Mouse (Mus musculus) embryonic facial prominence, embryonic 15.5 days (tissue): Measurements from ENCODE around the gene S100a1. TPM values are rescaled to one million over a fixed set of nuclear protein-coding genes. Genes with fewer than 3 reads are reported as not detected.

ENCODE experiments used
- ATAC-seq: fragments of 200-750 bp; cut with Nextera tagmentation; 2 replicates; pipeline ENCODE4 v1.8.0; 2017; ENCODE audit warnings: low read depth, moderate TSS enrichment; ENCODE audit not compliant: insufficient number of reproducible peaks, low FRiP score, low TSS enrichment
- H3K27ac ChIP-seq: fragments of 300-500 bp; sonication (generic); replicated peaks from 2 replicates; pipeline ENCODE4 v1.5.1; 2015; ENCODE audit warnings: mild to moderate bottlenecking, inconsistent platforms
- H3K27me3 ChIP-seq: fragments of 300-500 bp; sonication (generic); 2 replicates; pipeline ENCODE4 v1.6.1; 2015; ENCODE audit warnings: inconsistent platforms
- H3K36me3 ChIP-seq: fragments of 300-500 bp; sonication (generic); 2 replicates; pipeline ENCODE4 v1.6.1; 2015; ENCODE audit warnings: mild to moderate bottlenecking, inconsistent platforms
- H3K4me1 ChIP-seq: fragments of 300-500 bp; sonication (generic); 2 replicates; pipeline ENCODE4 v1.6.1; 2015; ENCODE audit warnings: inconsistent platforms
- H3K4me2 ChIP-seq: fragments of 300-500 bp; sonication (generic); replicated peaks from 2 replicates; pipeline ENCODE4 v1.6.1; 2015; ENCODE audit warnings: mild to moderate bottlenecking, inconsistent platforms
- H3K4me3 ChIP-seq: fragments of 300-500 bp; sonication (generic); replicated peaks from 2 replicates; pipeline ENCODE4 v1.5.1; 2015; ENCODE audit warnings: mild to moderate bottlenecking, inconsistent platforms
- H3K9ac ChIP-seq: fragments of 300-500 bp; sonication (generic); 2 replicates; pipeline ENCODE4 v1.6.1; 2015; ENCODE audit warnings: inconsistent platforms
- H3K9me3 ChIP-seq: fragments of 300-500 bp; sonication (generic); replicated peaks from 2 replicates; pipeline ENCODE4 v1.6.1; 2016; ENCODE audit warnings: inconsistent platforms
- WGBS: fragments of 180-500 bp; shearing (Covaris S2); methylation state at CpG from one replicate; pipeline ENCODE4 v1.1.7; 2015; 5-methylcytosine and 5-hydroxymethylcytosine counted together
- polyA plus RNA-seq: library from polyadenylated mRNA; unstranded; fragments of >200 nt; fragmentation: Nextera tagmentation; extraction: Ambion mirVana; gene quantifications from 2 replicates; pipeline ENCODE4 v1.2.1, GENCODE M21; 2015

Gene S100a1
- 52.3 and 63.7 TPM in 2 replicates for polyA plus RNA-seq

DNA sequence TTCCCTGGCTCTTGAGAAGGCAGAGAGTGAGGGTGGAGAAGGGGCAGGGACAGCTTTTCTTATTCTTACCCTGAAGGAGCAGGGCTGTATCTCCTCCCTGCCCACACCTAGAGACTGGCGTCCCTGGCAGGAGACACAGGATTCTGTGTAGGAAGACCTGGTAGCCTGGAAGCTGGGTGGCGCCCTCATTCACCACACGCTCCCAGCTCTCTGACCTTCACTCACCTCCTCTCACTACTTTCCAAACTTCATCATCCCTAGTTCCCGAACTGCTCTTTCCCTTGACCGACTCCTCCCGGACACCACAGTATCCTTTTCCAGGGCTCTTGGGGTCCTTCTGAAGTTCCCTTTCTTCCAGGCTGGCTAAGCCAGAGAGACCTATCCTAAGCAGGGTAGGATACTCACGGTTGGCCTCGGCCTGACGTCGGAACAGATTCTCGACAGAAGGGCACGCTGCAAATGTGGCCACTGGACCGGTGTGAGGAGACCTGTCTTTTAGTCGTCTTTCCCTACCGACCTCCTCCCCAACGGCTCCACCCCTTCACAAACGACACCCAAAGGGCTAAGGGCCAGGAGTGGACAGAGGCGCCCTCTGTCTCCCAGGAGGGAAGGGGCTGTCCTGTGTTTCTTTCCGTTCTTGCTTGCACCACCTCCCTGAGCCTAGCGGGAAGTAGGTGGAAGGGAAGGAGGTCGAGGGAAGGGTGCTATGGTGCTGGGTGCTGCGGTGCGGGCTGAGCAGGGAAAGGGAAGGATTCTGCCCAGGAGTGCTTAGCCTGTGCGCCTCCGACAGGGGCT, at the start of gene S100a1, which contains the start of gene S100a13:
Gene S100a1 (minus strand): TSS at position 597 of the 795 bp plus-strand sequence.
Gene S100a13 (plus strand): TSS at position 640 of the 795 bp plus-strand sequence.
- 5% methylated on average over 25 of the region's 25 CpGs for whole genome bisulfite sequencing
- Histone ChIP-seq H3K4me1 (peaks cover 24% of the 10 kb centered on the region), H3K9me3 (no peaks in the 10 kb centered on the region), H3K27me3 (no peaks in the 10 kb centered on the region), H3K4me2 (peak within 1 kb of the TSS; percentile 88), H3K4me3 (peak within 1 kb of the TSS; percentile 48), H3K27ac (peak within 1 kb of the TSS; percentile 71), H3K9ac (peak within 1 kb of the TSS; percentile 21), H3K36me3 (no peaks in the 10 kb centered on the region)
- peak; percentile 49 for ATAC-seq

DNA sequence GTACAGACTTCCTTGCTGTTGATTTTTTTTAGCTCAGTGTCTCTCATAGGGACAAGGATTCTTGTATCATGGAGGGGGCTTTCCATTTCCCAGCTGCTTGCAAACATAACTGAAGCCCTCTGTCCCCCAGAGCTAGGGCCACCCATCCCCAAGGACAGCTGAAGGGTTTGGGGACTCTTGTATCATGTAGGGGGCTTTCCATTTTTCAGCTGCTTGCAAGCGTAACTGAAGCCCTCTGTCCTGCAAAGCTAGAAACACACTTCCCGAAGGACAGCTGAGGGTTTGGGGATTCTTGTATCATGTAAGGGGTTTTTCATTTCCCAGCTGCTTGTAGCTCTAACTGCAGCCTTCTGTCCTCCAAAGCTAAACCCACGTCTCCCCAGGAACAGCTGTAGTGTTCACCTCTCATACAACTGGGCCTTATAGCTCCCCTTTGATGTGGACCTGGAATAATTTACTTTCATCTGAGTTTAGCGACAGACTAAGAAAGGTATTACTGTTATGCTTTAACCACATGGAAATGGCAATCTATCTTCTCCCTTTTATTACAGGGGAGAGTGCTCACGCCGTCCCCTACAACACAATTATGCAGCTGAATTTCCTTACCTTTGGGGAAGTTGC, 45.9 kb upstream of the S100a1 start, which contains the start of gene S100a3:
Gene S100a3 (plus strand): TSS at position 571 of the 621 bp plus-strand sequence.
- no peaks in the 10 kb centered on the region for H3K36me3 ChIP-seq
- no peak for ATAC-seq
- no peak within 1 kb of the TSS for H3K4me2 ChIP-seq
- no peaks in the 10 kb centered on the region for H3K27me3 ChIP-seq
- 70% methylated on average over 6 of the region's 6 CpGs for WGBS
- peaks cover 8% of the 10 kb centered on the region; the same call in 1 of the 2 replicates for H3K4me1 ChIP-seq
- no peak within 1 kb of the TSS for H3K4me3 ChIP-seq
- H3K9me3 ChIP-seq, result no peaks in the 10 kb centered on the region
- 0 out of 2 replicates have a peak within 1 kb of the TSS, but pooled peaks have one; percentile 7 for H3K27ac ChIP-seq
- no peak within 1 kb of the TSS for H3K9ac ChIP-seq

DNA sequence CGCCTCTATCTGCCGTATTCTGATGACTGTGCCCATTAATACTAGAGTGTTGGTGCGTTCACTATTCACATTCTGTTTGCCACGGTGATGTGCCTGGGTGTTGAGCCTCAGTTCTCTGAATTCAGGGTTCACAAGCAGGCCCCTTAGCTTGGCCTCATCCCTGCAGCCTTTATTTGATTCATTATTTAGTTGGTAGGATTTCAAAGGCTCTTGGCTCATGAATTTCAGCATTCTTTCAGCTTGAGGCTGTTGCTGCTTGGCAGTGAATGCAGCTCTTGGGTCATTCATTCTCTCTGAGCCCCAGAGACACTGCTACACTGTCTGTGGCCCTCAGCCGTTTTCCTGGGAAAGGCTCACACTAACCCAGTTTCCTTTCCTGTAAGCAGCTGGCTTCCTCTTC, 41.8 kb upstream of the S100a1 start:
- Histone ChIP-seq H3K9me3 (no peaks in the 10 kb centered on the region), H3K27ac (peak overlapping the region; percentile 28; the same call in 1 of the 2 replicates), H3K9ac (no peak overlapping the region), H3K4me1 (peaks cover 8% of the 10 kb centered on the region; the same call in 1 of the 2 replicates), H3K27me3 (no peaks in the 10 kb centered on the region), H3K36me3 (no peaks in the 10 kb centered on the region), H3K4me3 (no peak overlapping the region), H3K4me2 (no peak overlapping the region)
- no peak for ATAC-seq
- WGBS, result 48% methylated on average over 5 of the region's 5 CpGs

DNA sequence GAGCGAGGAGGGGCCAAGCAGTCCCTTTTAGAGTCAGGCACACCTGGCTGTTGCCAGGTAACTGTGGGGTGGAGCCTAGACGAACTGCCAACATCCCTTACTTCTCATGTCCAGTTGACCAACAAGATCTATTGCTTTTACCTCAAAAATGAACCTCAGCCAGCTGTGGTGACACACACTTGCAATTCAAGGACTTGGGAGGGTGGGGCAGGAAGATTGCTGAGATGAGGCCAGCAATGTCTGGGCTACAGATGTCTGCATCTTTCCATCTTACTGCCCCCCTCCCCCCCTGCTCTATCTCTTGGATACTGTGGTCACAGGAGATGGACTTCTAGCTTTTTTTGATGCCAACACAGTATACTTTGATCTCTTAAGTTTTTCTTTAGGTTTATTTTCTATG, 38.0 kb upstream of the S100a1 start:
- H3K27me3 ChIP-seq, result no peaks in the 10 kb centered on the region
- no peak overlapping the region for H3K27ac ChIP-seq
- H3K9ac ChIP-seq, result no peak overlapping the region
- H3K36me3 ChIP-seq, result no peaks in the 10 kb centered on the region
- H3K4me1 ChIP-seq, result peaks cover 7% of the 10 kb centered on the region; the same call in 1 of the 2 replicates
- no peak overlapping the region for H3K4me3 ChIP-seq
- H3K4me2 ChIP-seq, result no peak overlapping the region
- no peaks in the 10 kb centered on the region for H3K9me3 ChIP-seq
- ATAC-seq, result no peak
- WGBS, result 74% methylated on average over 2 of the region's 2 CpGs

DNA sequence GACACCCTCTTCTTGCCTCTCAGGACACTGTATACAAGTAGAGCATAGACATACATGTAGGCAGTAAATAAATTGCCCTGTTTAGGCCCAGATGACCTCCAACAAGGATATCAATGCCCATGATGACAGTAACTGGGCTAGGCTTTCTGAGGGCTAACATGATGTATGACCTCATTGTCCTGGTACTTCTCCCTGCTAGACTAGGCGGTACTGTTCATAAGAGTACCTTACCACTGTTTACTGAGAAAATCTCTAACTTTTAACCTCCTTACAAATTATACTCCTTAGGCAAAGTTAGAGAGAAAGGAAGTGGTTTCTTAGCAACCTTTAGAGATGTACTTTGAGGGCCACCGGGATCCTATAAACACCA, 36.2 kb upstream of the S100a1 start:
- Histone ChIP-seq H3K36me3 (no peaks in the 10 kb centered on the region), H3K4me2 (no peak overlapping the region), H3K27ac (no peak overlapping the region), H3K4me3 (no peak overlapping the region), H3K4me1 (no peaks in the 10 kb centered on the region), H3K9me3 (no peaks in the 10 kb centered on the region), H3K27me3 (no peaks in the 10 kb centered on the region), H3K9ac (no peak overlapping the region)
- 80% methylated on average over 2 of the region's 2 CpGs for whole genome bisulfite sequencing
- ATAC-seq, result no peak

DNA sequence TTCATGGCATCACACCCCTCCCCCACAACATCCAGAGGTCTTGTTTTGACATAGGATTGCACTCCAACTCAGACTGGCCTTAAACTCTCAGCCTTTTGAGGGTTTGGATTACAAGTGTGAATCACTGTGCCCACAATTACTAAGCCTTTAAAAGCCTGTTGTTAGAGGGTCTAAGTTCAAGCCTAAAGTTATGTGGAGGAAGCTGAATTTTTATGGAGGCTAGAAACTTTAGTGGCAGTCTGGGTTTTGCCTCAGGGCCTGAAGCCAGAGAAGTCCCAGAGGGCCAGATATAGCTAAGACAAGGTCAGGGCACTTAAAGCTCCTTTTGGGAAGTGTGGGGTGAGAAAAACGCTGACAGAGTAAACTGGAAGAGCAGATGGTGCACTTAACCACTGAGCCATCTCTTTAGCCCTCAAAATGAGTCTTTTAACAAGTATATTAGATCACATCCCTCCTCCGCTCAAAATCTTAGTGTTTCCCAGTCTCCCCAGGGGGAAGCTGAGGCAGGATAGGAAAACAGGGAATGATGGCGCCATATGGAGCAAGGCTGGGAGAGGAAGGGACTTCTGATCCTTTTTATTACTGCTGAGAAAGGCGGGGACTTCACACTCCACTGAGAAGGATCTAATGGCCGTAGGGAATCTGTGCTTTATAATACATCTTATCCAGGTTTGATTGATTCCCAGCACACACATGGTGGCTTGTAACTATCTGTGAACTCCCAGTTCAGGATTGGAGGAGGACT, 35.7 kb upstream of the S100a1 start:
- Histone ChIP-seq H3K9me3 (no peaks in the 10 kb centered on the region), H3K4me1 (no peaks in the 10 kb centered on the region), H3K27ac (no peak overlapping the region), H3K36me3 (no peaks in the 10 kb centered on the region), H3K4me2 (no peak overlapping the region), H3K9ac (no peak overlapping the region), H3K27me3 (no peaks in the 10 kb centered on the region), H3K4me3 (no peak overlapping the region)
- 48% methylated on average over 5 of the region's 5 CpGs for WGBS
- no peak for ATAC-seq

DNA sequence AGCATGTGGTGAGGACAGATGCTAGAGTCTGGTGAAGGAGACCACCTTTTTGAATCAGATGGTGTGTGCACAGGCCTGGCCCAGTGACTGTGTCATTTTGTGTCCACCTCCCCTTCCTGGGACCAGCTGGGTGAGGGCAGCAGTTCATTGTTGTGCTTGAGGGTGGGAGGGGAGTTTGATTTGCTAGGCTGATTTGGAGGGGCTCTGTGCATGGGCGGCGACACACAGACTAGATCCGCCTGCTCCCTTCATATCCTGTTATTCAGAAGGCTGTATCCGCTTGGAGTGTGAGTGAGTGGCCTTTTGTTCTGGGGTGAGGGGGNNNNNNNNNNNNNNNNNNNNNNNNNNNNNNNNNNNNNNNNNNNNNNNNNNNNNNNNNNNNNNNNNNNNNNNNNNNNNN, 26.7 kb upstream of the S100a1 start:
- Histone ChIP-seq H3K27ac (peak overlapping the region; percentile 53), H3K27me3 (no peaks in the 10 kb centered on the region), H3K4me1 (peaks cover 31% of the 10 kb centered on the region), H3K4me3 (no peak overlapping the region), H3K9me3 (no peaks in the 10 kb centered on the region), H3K9ac (no peak overlapping the region), H3K36me3 (no peaks in the 10 kb centered on the region), H3K4me2 (peak overlapping the region; percentile 23; the same call in 1 of the 2 replicates)
- 52% methylated on average over 4 of the region's 4 CpGs for WGBS
- no peak for ATAC-seq

DNA sequence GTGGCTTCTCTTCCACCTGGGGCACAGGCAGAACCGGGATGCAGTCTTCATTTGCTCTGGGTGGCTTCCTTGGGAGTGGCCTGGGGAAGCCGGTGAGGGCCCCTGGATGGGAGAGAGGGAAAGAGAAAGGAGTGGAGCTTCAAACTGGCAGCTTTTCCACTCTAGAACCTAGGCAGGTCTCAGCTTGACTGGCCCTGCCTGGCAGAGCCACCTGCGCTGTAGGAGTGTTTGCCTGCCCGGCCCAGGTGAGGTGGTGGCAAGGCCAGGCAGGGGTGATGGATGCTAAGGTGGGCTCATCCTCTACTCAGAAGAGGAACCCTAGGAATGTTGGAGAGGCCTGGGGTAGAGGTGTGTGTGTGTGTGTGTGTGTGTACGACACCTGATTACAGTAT, 23.7 kb upstream of the S100a1 start:
- H3K9ac ChIP-seq, result no peak overlapping the region
- no peak for ATAC-seq
- H3K4me3 ChIP-seq, result peak overlapping the region; percentile 37
- peak overlapping the region; percentile 87 for H3K27ac ChIP-seq
- WGBS, result 45% methylated on average over 5 of the region's 5 CpGs
- H3K4me1 ChIP-seq, result peaks cover 31% of the 10 kb centered on the region
- H3K27me3 ChIP-seq, result no peaks in the 10 kb centered on the region
- H3K9me3 ChIP-seq, result no peaks in the 10 kb centered on the region
- no peaks in the 10 kb centered on the region for H3K36me3 ChIP-seq
- peak overlapping the region; percentile 41 for H3K4me2 ChIP-seq

DNA sequence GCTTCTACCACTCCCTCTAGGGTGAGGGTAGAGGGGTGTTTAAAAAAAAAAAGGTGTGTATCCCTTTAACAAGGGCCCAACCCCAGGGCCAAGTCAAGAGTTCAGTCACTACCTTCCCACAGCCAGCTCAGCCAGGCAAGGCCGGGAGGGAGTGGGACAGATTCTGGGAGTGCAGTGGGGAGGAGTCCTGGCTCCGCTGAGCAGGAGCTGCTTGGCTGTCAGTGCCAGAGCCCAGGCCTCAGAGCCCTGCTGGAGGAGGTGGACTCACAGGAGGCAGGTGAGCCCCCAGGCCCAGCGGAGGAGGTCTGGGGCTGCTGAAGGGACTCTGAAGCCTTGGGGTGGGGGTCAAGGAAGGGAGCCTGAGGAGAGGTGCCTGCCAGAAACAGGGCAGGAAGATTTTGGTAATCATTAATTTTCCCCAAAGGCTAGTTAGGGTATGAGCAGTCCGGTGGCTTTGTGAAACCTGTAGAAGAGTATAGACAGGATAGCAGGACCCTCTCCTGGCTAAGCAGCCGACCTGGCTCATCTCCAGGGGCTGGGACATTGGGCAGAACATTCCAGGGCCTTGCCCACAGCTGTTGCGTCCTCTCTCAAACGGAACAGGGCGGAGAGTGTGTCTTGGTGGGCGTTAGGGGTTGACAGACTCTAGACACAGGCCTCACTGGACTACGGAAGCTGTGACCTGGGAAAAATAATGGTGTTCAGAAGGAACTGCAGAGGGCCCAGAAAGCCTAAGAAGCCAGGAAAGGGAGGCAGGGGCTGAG, 23.1 kb upstream of the S100a1 start, which contains the start of gene S100a16:
Gene S100a16 (plus strand): TSS at position 114 of the 764 bp plus-strand sequence.
- Histone ChIP-seq H3K4me2 (peak within 1 kb of the TSS; percentile 41), H3K9ac (peak within 1 kb of the TSS; percentile 1; the same call in 1 of the 2 replicates), H3K36me3 (no peaks in the 10 kb centered on the region), H3K27ac (peak within 1 kb of the TSS; percentile 87), H3K27me3 (no peaks in the 10 kb centered on the region), H3K4me1 (peaks cover 27% of the 10 kb centered on the region), H3K9me3 (no peaks in the 10 kb centered on the region), H3K4me3 (peak within 1 kb of the TSS; percentile 37)
- peak; percentile 72; the same call in 1 of the 2 replicates for ATAC-seq
- 38% methylated on average over 10 of the region's 10 CpGs for WGBS

DNA sequence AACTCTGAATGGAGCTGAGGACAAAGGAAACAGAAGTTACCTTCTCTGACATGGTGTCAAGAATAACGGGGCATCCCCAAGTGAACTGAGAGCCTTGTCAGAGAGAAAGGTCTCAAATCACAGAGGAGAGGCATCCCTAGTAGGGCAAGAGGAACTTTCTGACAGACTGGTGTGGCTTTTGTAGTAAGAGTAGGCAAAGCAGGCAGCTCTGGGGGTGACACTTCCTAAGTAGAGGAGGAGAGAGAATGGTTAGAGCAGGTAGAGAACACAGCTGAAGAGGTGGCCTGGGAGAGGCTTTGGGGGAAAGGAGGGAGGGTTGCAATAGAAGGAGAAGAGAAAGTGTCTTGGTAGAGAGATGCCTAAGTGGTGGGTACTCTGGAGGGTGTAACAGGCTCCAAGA, 21.3 kb upstream of the S100a1 start:
- no peaks in the 10 kb centered on the region for H3K9me3 ChIP-seq
- no peak overlapping the region for H3K4me3 ChIP-seq
- H3K36me3 ChIP-seq, result no peaks in the 10 kb centered on the region
- no peak overlapping the region for H3K27ac ChIP-seq
- ATAC-seq, result no peak
- no peak overlapping the region for H3K9ac ChIP-seq
- H3K4me1 ChIP-seq, result peaks cover 12% of the 10 kb centered on the region
- WGBS, result 67% methylated on average over 1 of the region's 1 CpGs
- no peaks in the 10 kb centered on the region for H3K27me3 ChIP-seq
- no peak overlapping the region for H3K4me2 ChIP-seq
